Mouse (Mus musculus) G1E (cell line): ENCODE results near the gene Cend1. TPM values are rescaled to one million over a fixed set of nuclear protein-coding genes. Genes with fewer than 3 reads are reported as not detected.
A peak's percentile ranks its signal among the peaks of the same experiment; 100 is the strongest.

ENCODE experiments used
- ATAC-seq: 2 replicates; pipeline ENCODE4 v1.8.0; 2016; ENCODE audit warnings: mild to moderate bottlenecking; ENCODE audit not compliant: insufficient number of reproducible peaks, poor library complexity, low FRiP score, severe bottlenecking; ENCODE audit errors: extremely low read depth
- DNase-seq: peaks from one replicate; pipeline ENCODE4 v3.0.0; 2012; ENCODE audit warnings: low spot score
- H3K27me3 ChIP-seq: 2 replicates; pipeline ENCODE4 v1.6.1; 2012; ENCODE audit warnings: mild to moderate bottlenecking, low read length, inconsistent platforms; ENCODE audit not compliant: insufficient read depth
- H3K36me3 ChIP-seq: replicated peaks from 2 replicates; pipeline ENCODE3; 2012; ENCODE audit warnings: mild to moderate bottlenecking, inconsistent platforms
- H3K4me1 ChIP-seq: 2 replicates; pipeline ENCODE4 v1.6.1; 2012; ENCODE audit warnings: low read depth, low read length, inconsistent platforms, mixed read lengths; ENCODE audit not compliant: insufficient read depth
- H3K4me3 ChIP-seq: 2 replicates; pipeline ENCODE4 v1.5.1; 2012; ENCODE audit warnings: low read depth, mild to moderate bottlenecking, inconsistent platforms, low read length, moderate library complexity, mixed read lengths
- H3K9me3 ChIP-seq: replicated peaks from 2 replicates; pipeline ENCODE4 v1.6.1; 2012; ENCODE audit warnings: inconsistent platforms
- CTCF ChIP-seq: IDR thresholded peaks from 2 replicates; pipeline ENCODE4 v1.5.1; 2012; ENCODE audit warnings: low read depth, low read length, inconsistent platforms, mixed read lengths
- GATA1 ChIP-seq: IDR thresholded peaks from 2 replicates; pipeline ENCODE4 v1.6.1; 2012; ENCODE audit warnings: borderline replicate concordance, low read length, inconsistent platforms, mixed read lengths
- GATA2 ChIP-seq: IDR thresholded peaks from 2 replicates; pipeline ENCODE4 v1.6.1; 2012; ENCODE audit warnings: low read depth, low read length, inconsistent platforms, borderline replicate concordance
- POLR2AphosphoS5 ChIP-seq: IDR thresholded peaks from 2 replicates; pipeline ENCODE4 v1.6.1; 2012; ENCODE audit warnings: low read depth, low read length, inconsistent platforms; ENCODE audit not compliant: insufficient replicate concordance
- TAL1 ChIP-seq: conservative IDR thresholded peaks from 2 replicates; pipeline ENCODE4 v1.6.1; 2012; ENCODE audit warnings: low read depth, low read length, inconsistent platforms, mixed read lengths
- polyA plus RNA-seq: library from polyadenylated mRNA; stranded (reverse); fragments of >175 nt; gene quantifications from 2 replicates; pipeline ENCODE4 v1.2.3, GENCODE M21; 2012
- total RNA-seq, 2 experiments: library from RNA; stranded (forward) in 1 of 2; stranded (reverse) in 1 of 2; fragments of 200-1000 nt in 1 of 2; fragments of >200 nt in 1 of 2; fragmentation: Nextera tagmentation in 1 of 2; gene quantifications; 2 replicates each; pipeline ENCODE4 v1.2.3; 2014 to 2017

Cend1 gene
- total and polyA plus RNA-seq, 3 experiments, result not detected

DNA sequence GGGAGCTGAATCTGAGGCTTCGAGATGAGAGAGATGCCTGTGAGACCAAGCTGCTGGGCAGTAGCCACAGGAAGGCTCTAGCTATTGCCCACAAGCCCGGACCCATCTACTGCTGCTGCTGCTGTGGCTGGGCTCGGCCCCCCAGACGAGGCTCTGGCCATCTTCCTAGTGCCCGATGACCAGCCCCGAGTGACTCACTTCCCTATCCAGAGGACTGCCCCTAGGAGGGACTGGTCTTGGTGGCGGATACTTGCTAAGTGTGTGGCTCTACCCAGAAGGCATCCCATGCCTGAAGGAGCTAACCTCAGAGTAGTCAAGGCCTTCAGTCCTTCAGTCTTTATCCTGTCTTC, 36.7 kb upstream of the Cend1 start:
- Histone ChIP-seq H3K36me3 (peaks cover 26% of the 10 kb centered on the region), H3K4me3 (no peak overlapping the region), H3K27me3 (peaks cover 46% of the 10 kb centered on the region), H3K9me3 (no peaks in the 10 kb centered on the region), H3K4me1 (peaks cover 77% of the 10 kb centered on the region)
- DNase-seq (no peak), ATAC-seq (no peak)
- TF ChIP-seq TAL1 (no peak), GATA1 (no peak), CTCF (no peak), POLR2AphosphoS5 (no peak), GATA2 (no peak)

GRCm38 (mm10) chr7:141465388-141466044, 36.2 kb upstream of the Cend1 start:
- DNase-seq (no peak), ATAC-seq (no peak)
- H3K36me3 ChIP-seq, result peaks cover 26% of the 10 kb centered on the region
- H3K27me3 ChIP-seq, result peaks cover 50% of the 10 kb centered on the region
- H3K9me3 ChIP-seq, result no peaks in the 10 kb centered on the region
- H3K4me1 ChIP-seq, result peaks cover 73% of the 10 kb centered on the region
- TF ChIP-seq POLR2AphosphoS5 (no peak), GATA1 (no peak), TAL1 (no peak), GATA2 (no peak), CTCF (no peak)
- H3K4me3 ChIP-seq, result no peak overlapping the region

DNA sequence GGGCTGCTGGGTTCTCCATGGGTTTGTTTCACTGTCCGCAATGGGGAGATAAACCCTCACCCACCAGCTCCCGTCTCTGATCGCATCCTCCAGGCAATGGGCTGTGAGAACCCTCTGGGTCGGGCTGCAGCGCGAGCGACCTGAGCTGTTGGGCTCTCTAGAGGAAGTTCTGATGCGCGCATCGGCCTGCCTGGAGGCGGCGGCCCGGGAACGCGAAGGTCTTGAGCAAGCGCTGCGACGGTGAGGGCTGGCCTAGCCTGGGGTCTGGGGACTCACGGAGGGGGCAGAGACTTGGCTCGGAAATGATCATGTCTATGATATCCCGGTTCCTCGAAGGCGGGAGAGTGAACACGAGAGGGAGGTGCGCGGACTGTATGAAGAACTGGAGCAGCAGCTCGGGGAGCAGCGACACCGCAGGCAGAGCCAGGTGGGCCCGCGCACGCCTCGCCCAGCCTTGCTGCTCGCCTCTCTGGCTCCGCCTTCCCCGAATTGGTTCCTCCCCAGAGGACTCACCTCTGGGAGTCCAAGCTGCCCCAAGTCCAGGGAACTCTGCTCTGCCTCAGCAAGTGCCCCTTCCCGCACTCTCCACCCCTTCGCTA, 35.4 kb upstream of the Cend1 start:
- Histone ChIP-seq H3K4me3 (0 out of 2 replicates have a peak overlapping the region, but pooled peaks have one; percentile 5), H3K27me3 (peaks cover 50% of the 10 kb centered on the region), H3K4me1 (peaks cover 65% of the 10 kb centered on the region), H3K36me3 (peaks cover 26% of the 10 kb centered on the region), H3K9me3 (no peaks in the 10 kb centered on the region)
- no peak for DNase-seq
- TF ChIP-seq TAL1 (no peak), GATA1 (no peak), GATA2 (no peak), CTCF (no peak), POLR2AphosphoS5 (no peak)
- no peak for ATAC-seq

DNA sequence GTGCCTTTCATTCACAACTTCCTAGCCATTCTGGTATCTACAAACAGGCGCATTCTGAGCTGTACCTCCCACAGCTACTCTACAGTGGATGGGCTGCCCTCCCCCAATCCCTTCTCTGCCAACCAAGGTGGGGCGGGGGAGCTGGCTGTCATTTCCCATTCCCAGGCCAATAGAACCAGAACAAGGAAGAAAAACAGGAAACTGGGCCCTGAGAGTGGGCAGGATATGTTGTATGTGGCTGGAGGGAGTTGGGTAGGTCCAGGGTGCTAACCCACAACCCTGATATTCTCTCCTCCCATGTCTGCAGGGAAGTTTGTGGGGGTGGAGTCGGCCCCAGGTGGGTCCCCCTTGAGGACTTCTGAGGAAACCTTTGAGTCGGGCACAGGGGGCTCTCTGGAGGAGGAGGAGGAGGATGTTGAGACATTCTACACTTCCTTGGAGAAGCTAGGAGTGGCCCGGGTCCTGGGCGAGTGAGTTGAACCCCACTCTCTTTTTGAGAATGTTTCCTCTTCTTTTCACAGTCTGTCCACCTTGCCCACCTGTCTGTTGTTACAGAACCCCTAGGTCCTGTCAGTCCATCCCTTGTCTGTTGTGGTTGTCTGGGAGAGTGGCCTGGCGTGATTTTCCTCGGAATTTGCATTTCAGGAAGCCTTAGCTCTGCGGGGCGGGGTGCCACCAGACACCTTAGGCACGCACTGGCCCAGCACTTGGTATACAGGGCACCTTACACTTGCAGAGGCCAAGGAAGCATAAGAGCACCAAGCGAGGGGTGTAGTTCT, 34.7 kb upstream of the Cend1 start:
- TF ChIP-seq POLR2AphosphoS5 (no peak), GATA2 (no peak), TAL1 (no peak), CTCF (no peak), GATA1 (no peak)

DNA sequence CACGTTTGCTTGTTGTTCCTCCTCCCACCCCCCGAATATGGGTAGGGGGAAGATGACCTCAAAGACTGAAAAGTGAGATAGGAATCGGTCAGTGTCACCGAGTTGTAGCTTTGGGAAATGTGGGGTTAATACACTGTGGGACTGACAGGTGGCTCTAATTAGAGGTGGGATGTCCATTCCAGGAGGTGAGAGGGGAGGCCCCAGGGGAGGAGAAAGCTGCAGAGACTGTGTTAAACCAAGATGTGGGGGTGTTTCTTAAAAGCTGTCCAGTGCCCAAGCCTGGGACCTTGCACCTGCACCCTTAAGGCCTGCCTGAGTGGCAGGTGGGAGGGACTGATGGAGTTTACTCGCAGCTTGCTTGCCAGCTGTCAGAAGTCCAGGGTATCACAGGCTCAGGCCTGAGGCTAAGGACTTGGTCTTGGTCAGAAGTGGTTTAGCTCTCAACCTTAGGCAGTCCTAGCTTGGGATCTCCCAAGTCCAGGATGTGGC, 33.1 kb upstream of the Cend1 start:
- Histone ChIP-seq H3K4me1 (peaks cover 49% of the 10 kb centered on the region), H3K27me3 (peaks cover 50% of the 10 kb centered on the region), H3K36me3 (peaks cover 38% of the 10 kb centered on the region), H3K4me3 (no peak overlapping the region), H3K9me3 (no peaks in the 10 kb centered on the region)
- no peak for ATAC-seq
- DNase-seq, result no peak
- no peak for TF ChIP-seq GATA2
- TF ChIP-seq CTCF, result no peak
- TF ChIP-seq GATA1, result no peak
- TF ChIP-seq TAL1, result no peak
- TF ChIP-seq POLR2AphosphoS5, result no peak

More for the DNA sequence above, 34.7 kb upstream of the Cend1 start:
- Histone ChIP-seq H3K4me3 (no peak overlapping the region), H3K9me3 (no peaks in the 10 kb centered on the region), H3K36me3 (peaks cover 26% of the 10 kb centered on the region), H3K4me1 (peaks cover 58% of the 10 kb centered on the region), H3K27me3 (peaks cover 50% of the 10 kb centered on the region)
- ATAC-seq (no peak), DNase-seq (no peak)
